Mouse (Mus musculus) hindbrain, postnatal 0 days (tissue): ENCODE measurements around the gene Tlr5. TPM values are rescaled to one million over a fixed set of nuclear protein-coding genes. Genes with fewer than 3 reads are reported as not detected.
A peak's percentile ranks its signal among the peaks of the same experiment; 100 is the strongest.

Experiments
- ATAC-seq: fragments of 200-750 bp; cut with Nextera tagmentation; 2 replicates; pipeline ENCODE4 v1.8.0; 2017; ENCODE audit warnings: mild to moderate bottlenecking, moderate TSS enrichment, moderate library complexity
- DNase-seq: peaks from one replicate; pipeline ENCODE4 v3.0.0-alpha.2; 2015; ENCODE audit warnings: low spot score
- H3K27ac ChIP-seq: fragments of 300-500 bp; sonication (generic); 2 replicates; pipeline ENCODE4 v1.5.1; 2014; ENCODE audit warnings: mild to moderate bottlenecking
- H3K27me3 ChIP-seq: fragments of 300-500 bp; sonication (generic); 2 replicates; pipeline ENCODE4 v1.6.1; 2014; ENCODE audit warnings: low read length, mixed read lengths; ENCODE audit not compliant: insufficient read depth
- H3K36me3 ChIP-seq: fragments of 300-500 bp; sonication (generic); 2 replicates; pipeline ENCODE4 v1.6.1; 2014; ENCODE audit warnings: low read length, mixed read lengths; ENCODE audit not compliant: insufficient read depth
- H3K4me1 ChIP-seq: fragments of 300-500 bp; sonication (generic); 2 replicates; pipeline ENCODE4 v1.6.1; 2014; ENCODE audit warnings: antibody characterized with exemption, low read length, mixed read lengths; ENCODE audit not compliant: insufficient read depth
- H3K4me2 ChIP-seq: fragments of 300-500 bp; sonication (generic); 2 replicates; pipeline ENCODE4 v1.6.1; 2014; ENCODE audit warnings: low read depth, mild to moderate bottlenecking, low read length, moderate library complexity, mixed read lengths
- H3K4me3 ChIP-seq: fragments of 300-500 bp; sonication (generic); 2 replicates; pipeline ENCODE4 v1.5.1; 2014; ENCODE audit warnings: low read length
- H3K9ac ChIP-seq: fragments of 300-500 bp; sonication (generic); replicated peaks from 2 replicates; pipeline ENCODE4 v1.6.1; 2014; ENCODE audit warnings: mild to moderate bottlenecking, low read length, moderate library complexity, mixed read lengths
- H3K9me3 ChIP-seq: fragments of 300-500 bp; sonication (generic); 2 replicates; pipeline ENCODE4 v1.6.1; 2016; ENCODE audit warnings: low read length, mixed read lengths
- CTCF ChIP-seq: IDR thresholded peaks from 2 replicates; pipeline ENCODE4 v1.5.1; 2016; ENCODE audit warnings: antibody characterized with exemption, control low read depth, low read depth
- WGBS: fragments of 180-500 bp; shearing (Covaris S2); extraction: QIAGEN DNeasy Blood & Tissue Kit; methylation state at CpG from one replicate; pipeline ENCODE4 v1.1.7; 2014; 5-methylcytosine and 5-hydroxymethylcytosine counted together
- polyA plus RNA-seq: library from polyadenylated mRNA; unstranded; fragments of >200 nt; fragmentation: Nextera tagmentation; extraction: Ambion mirVana; gene quantifications from 2 replicates; pipeline ENCODE4 v1.2.1, GENCODE M21; 2015
- total RNA-seq: library from RNA; depleted of rRNA; stranded (reverse); fragments of >200 nt; gene quantifications from 2 replicates; pipeline ENCODE4 v1.2.3, GENCODE M21; 2014

The Tlr5 gene
- total and polyA plus RNA-seq, 2 experiments from 2014 or later, result 0.55 to 1.4 TPM

- ATAC-seq (0 out of 2 replicates have a peak, but pooled peaks have one; percentile 39), DNase-seq (no peak)
- Histone ChIP-seq H3K4me1 (peaks cover 8% of the 10 kb centered on the region; the same call in 1 of the 2 replicates), H3K27ac (no peak overlapping the region), H3K9ac (no peak overlapping the region), H3K36me3 (no peaks in the 10 kb centered on the region), H3K4me2 (no peak overlapping the region), H3K27me3 (no peaks in the 10 kb centered on the region), H3K4me3 (no peak overlapping the region), H3K9me3 (no peaks in the 10 kb centered on the region)
- TF ChIP-seq CTCF, result no peak
- WGBS, result 24% methylated on average over 3 of the region's 3 CpGs
Measured at GRCm38 (mm10) chr1:182953165-182953564, 1.4 kb upstream of the Tlr5 start.

GRCm38 (mm10) chr1:182953667-182954066 is 921 bp upstream of the Tlr5 start:
- Histone ChIP-seq H3K36me3 (no peaks in the 10 kb centered on the region), H3K4me2 (no peak overlapping the region), H3K9me3 (no peaks in the 10 kb centered on the region), H3K9ac (no peak overlapping the region), H3K27me3 (no peaks in the 10 kb centered on the region), H3K4me3 (no peak overlapping the region), H3K4me1 (peaks cover 8% of the 10 kb centered on the region; the same call in 1 of the 2 replicates), H3K27ac (no peak overlapping the region)
- no peak for TF ChIP-seq CTCF
- WGBS, result 78% methylated on average over 4 of the region's 4 CpGs
- DNase-seq (no peak), ATAC-seq (no peak)

- WGBS, result 27% methylated on average over 13 of the region's 15 CpGs
Measured at GRCm38 (mm10) chr1:182955047-182955620, 546 bp downstream of the Tlr5 start.

GRCm38 (mm10) chr1:182956186-182956960 is 1.8 kb downstream of the Tlr5 start:
- WGBS, result 74% methylated on average over 12 of the region's 12 CpGs
- no peak overlapping the region for H3K4me2 ChIP-seq
- H3K9ac ChIP-seq, result no peak overlapping the region
- ATAC-seq (no peak), DNase-seq (no peak)
- H3K4me1 ChIP-seq, result peaks cover 8% of the 10 kb centered on the region; the same call in 1 of the 2 replicates
- TF ChIP-seq CTCF, result no peak
- H3K27ac ChIP-seq, result no peak overlapping the region
- H3K9me3 ChIP-seq, result no peaks in the 10 kb centered on the region
- no peaks in the 10 kb centered on the region for H3K27me3 ChIP-seq
- H3K4me3 ChIP-seq, result no peak overlapping the region
- no peaks in the 10 kb centered on the region for H3K36me3 ChIP-seq

More at GRCm38 (mm10) chr1:182955047-182955620, 546 bp downstream of the Tlr5 start:
- no peaks in the 10 kb centered on the region for H3K27me3 ChIP-seq
- ATAC-seq (no peak), DNase-seq (peak; percentile 22)
- no peaks in the 10 kb centered on the region for H3K9me3 ChIP-seq
- peak overlapping the region; percentile 53 for H3K4me2 ChIP-seq
- H3K4me1 ChIP-seq, result peaks cover 8% of the 10 kb centered on the region; the same call in 1 of the 2 replicates
- H3K9ac ChIP-seq, result peak overlapping the region; percentile 6
- H3K36me3 ChIP-seq, result no peaks in the 10 kb centered on the region
- no peak for TF ChIP-seq CTCF
- peak overlapping the region; percentile 21 for H3K4me3 ChIP-seq
- H3K27ac ChIP-seq, result no peak overlapping the region

GRCm38 (mm10) chr1:182957001-182957757 is 2.6 kb downstream of the Tlr5 start:
- Histone ChIP-seq H3K36me3 (no peaks in the 10 kb centered on the region), H3K27ac (no peak overlapping the region), H3K4me1 (peaks cover 8% of the 10 kb centered on the region; the same call in 1 of the 2 replicates), H3K4me2 (no peak overlapping the region), H3K27me3 (no peaks in the 10 kb centered on the region), H3K4me3 (no peak overlapping the region), H3K9ac (no peak overlapping the region), H3K9me3 (no peaks in the 10 kb centered on the region)
- DNase-seq, result no peak
- TF ChIP-seq CTCF, result no peak
- WGBS, result 89% methylated on average over 16 of the region's 16 CpGs
- no peak for ATAC-seq

- H3K27me3 ChIP-seq, result no peaks in the 10 kb centered on the region
- H3K27ac ChIP-seq, result no peak overlapping the region
- 75% methylated on average over 13 of the region's 13 CpGs for WGBS
- no peak overlapping the region for H3K4me3 ChIP-seq
- no peaks in the 10 kb centered on the region for H3K9me3 ChIP-seq
- ATAC-seq (no peak), DNase-seq (no peak)
- no peak for TF ChIP-seq CTCF
- no peak overlapping the region for H3K4me2 ChIP-seq
- peaks cover 8% of the 10 kb centered on the region; the same call in 1 of the 2 replicates for H3K4me1 ChIP-seq
- no peaks in the 10 kb centered on the region for H3K36me3 ChIP-seq
- no peak overlapping the region for H3K9ac ChIP-seq
Measured at GRCm38 (mm10) chr1:182957826-182958544, 3.4 kb downstream of the Tlr5 start.
